9 mouse cellular contexts compared by ENCODE assay signal in genomic region chr4:115939295-115940102, GRCm38 (mm10). TPM values are rescaled to one million over a fixed set of nuclear protein-coding genes. Genes with fewer than 3 reads are reported as not detected.
DNase-seq lines count a peak whose midpoint lies in the region; ATAC-seq and TF ChIP-seq lines count a peak whose summit lies in the region.
"Had no signal": no experiment of that assay in that cellular context is flagged by ENCODE, and none has a peak within 500 bp of the region (broad histone marks: within the 10 kb centered on the region; RNA-seq: fewer than 3 reads in every experiment).

TSS of gene Dmbx1 (minus strand) at chr4:115939926.

- peak within 1 kb of the TSS; percentile 59 for H3K4me3 ChIP-seq in heart, embryonic 10.5 days
- H3K4me3 ChIP-seq in heart, embryonic 16.5 days (ENCODE audit: low read length) = peak within 1 kb of the TSS; percentile 46
- H3K4me3 ChIP-seq in limb, embryonic 14.5 days (replicated peaks; ENCODE audit: low read length) = peak within 1 kb of the TSS; percentile 38
- H3K4me3 ChIP-seq in myocyte = no peak within 1 kb of the TSS

- no peaks in the 10 kb centered on the region for H3K36me3 ChIP-seq in heart, embryonic 10.5 days
- no peaks in the 10 kb centered on the region for H3K36me3 ChIP-seq in heart, embryonic 16.5 days (ENCODE audit: control insufficient read depth, insufficient read depth)
- H3K36me3 ChIP-seq in limb, embryonic 14.5 days (ENCODE audit: control insufficient read depth, insufficient read depth, low read length) = no peaks in the 10 kb centered on the region
- H3K36me3 ChIP-seq in myocyte (ENCODE audit: control insufficient read depth, insufficient read depth) = no peaks in the 10 kb centered on the region

- no peak within 1 kb of the TSS for H3K9ac ChIP-seq in heart, embryonic 16.5 days (ENCODE audit: low read length)
- H3K9ac ChIP-seq in limb, embryonic 14.5 days (ENCODE audit: low read depth, low read length, severe bottlenecking) = no peak within 1 kb of the TSS

- TF ChIP-seq POLR2A in limb, embryonic 14.5 days (IDR thresholded peaks at IDR 0.05; ENCODE audit: borderline replicate concordance, extremely low read depth, insufficient read depth, insufficient read length) = no peak
- TF ChIP-seq POLR2A in myocyte (IDR thresholded peaks at IDR 0.05; ENCODE audit: insufficient read length, low read depth) = no peak

- H3ac ChIP-seq in myocyte (ENCODE audit: control insufficient read depth, insufficient read length) = no peak within 1 kb of the TSS

- DNase-seq in heart, embryonic 10.5 days (ENCODE audit: low spot score) = no peak
- DNase-seq in heart, adult 8-10 months (ENCODE audit: low spot score) = no peak
- peak; percentile 64 to 66 for DNase-seq in cerebellum, postnatal 10 days
- no peak for DNase-seq in limb, embryonic 14.5 days (ENCODE audit: low spot score)
- DNase-seq in spleen, adult 12 weeks (ENCODE audit: low spot score) = no peak

- under 1% methylated on average over 71 of the region's 71 CpGs for WGBS in heart, embryonic 10.5 days
- WGBS in heart, embryonic 16.5 days = under 1% methylated on average over 71 of the region's 71 CpGs
- WGBS in limb, embryonic 14.5 days = 1% methylated on average over 69 of the region's 71 CpGs

- no peak for ATAC-seq in heart, embryonic 16.5 days (replicated peaks; ENCODE audit: extremely low read depth, insufficient read depth, low FRiP score)
- no peak for ATAC-seq in limb, embryonic 14.5 days (ENCODE audit: low FRiP score, low read depth)
- ATAC-seq in megakaryocyte-erythroid progenitor cell, adult 5-6 weeks (replicated peaks; ENCODE audit: low FRiP score, low TSS enrichment, poor library complexity, severe bottlenecking) = no peak

- H3K27me3 ChIP-seq in heart, embryonic 10.5 days (ENCODE audit: insufficient read depth, poor library complexity, severe bottlenecking) = peaks cover 100% of the 10 kb centered on the region
- H3K27me3 ChIP-seq in heart, embryonic 16.5 days (ENCODE audit: control insufficient read depth, insufficient read depth, low read length) = peaks cover 92% of the 10 kb centered on the region
- H3K27me3 ChIP-seq in limb, embryonic 14.5 days (ENCODE audit: control insufficient read depth, insufficient read depth, low read length) = peaks cover 100% of the 10 kb centered on the region
- peaks cover 93% of the 10 kb centered on the region for H3K27me3 ChIP-seq in myocyte (ENCODE audit: control insufficient read depth, insufficient read depth, insufficient read length)

- H3K9me3 ChIP-seq in heart, embryonic 10.5 days = no peaks in the 10 kb centered on the region
- no peaks in the 10 kb centered on the region for H3K9me3 ChIP-seq in heart, embryonic 16.5 days (replicated peaks; ENCODE audit: control insufficient read depth, low read length)
- H3K9me3 ChIP-seq in limb, embryonic 14.5 days (ENCODE audit: control insufficient read depth, low read length) = no peaks in the 10 kb centered on the region

- peaks cover 31% of the 10 kb centered on the region for H3K4me1 ChIP-seq in heart, embryonic 10.5 days
- peaks cover 13% of the 10 kb centered on the region for H3K4me1 ChIP-seq in heart, embryonic 16.5 days (ENCODE audit: control insufficient read depth, insufficient read depth, low read length)
- peaks cover 7% of the 10 kb centered on the region; the same call in 1 of the 2 replicates for H3K4me1 ChIP-seq in limb, embryonic 14.5 days (ENCODE audit: control insufficient read depth, insufficient read depth, low read length)

- H3K4me2 ChIP-seq in heart, embryonic 16.5 days (ENCODE audit: low read depth, low read length) = peak within 1 kb of the TSS; percentile 59
- H3K4me2 ChIP-seq in limb, embryonic 14.5 days (replicated peaks; ENCODE audit: low read depth, low read length, severe bottlenecking) = peak within 1 kb of the TSS; percentile 60
- peak within 1 kb of the TSS; percentile 18 for H3K4me2 ChIP-seq in myocyte (ENCODE audit: low read depth)

- no peak within 1 kb of the TSS for H3K27ac ChIP-seq in heart, embryonic 10.5 days
- no peak within 1 kb of the TSS for H3K27ac ChIP-seq in heart, embryonic 16.5 days (ENCODE audit: low read length)
- no peak within 1 kb of the TSS for H3K27ac ChIP-seq in limb, embryonic 14.5 days (replicated peaks; ENCODE audit: low read depth, low read length)

- H3K79me2 ChIP-seq in myocyte (ENCODE audit: control insufficient read depth, insufficient read depth) = no peaks in the 10 kb centered on the region

TF ChIP-seq in myocyte, 11 proteins besides CTCF, POLR2A, EP300 and RAD21:
- TF ChIP-seq MYOG (IDR thresholded peaks at IDR 0.05; ENCODE audit: control insufficient read depth in 1 of 3, insufficient read depth in 1 of 3, insufficient read length in 2 of 3, low read depth in 2 of 3) (no peak), E2F4 (IDR thresholded peaks at IDR 0.05; ENCODE audit: insufficient read depth) (no peak), REST (IDR thresholded peaks at IDR 0.05; ENCODE audit: insufficient read depth, insufficient read length) (no peak), SRF (IDR thresholded peaks at IDR 0.05; ENCODE audit: control insufficient read depth, insufficient read length, low read depth) (no peak), MYOD1 (IDR thresholded peaks at IDR 0.05; ENCODE audit: control insufficient read depth in 1 of 3, insufficient read length in 2 of 3, low read depth in 2 of 3) (no peak), TCF12 (IDR thresholded peaks at IDR 0.05; ENCODE audit: insufficient read depth, poor library complexity, severe bottlenecking) (no peak), USF1 (IDR thresholded peaks at IDR 0.05; ENCODE audit: low read depth) (no peak), CEBPB (IDR thresholded peaks at IDR 0.05; ENCODE audit: insufficient read depth, poor library complexity, severe bottlenecking) (no peak), MAX (IDR thresholded peaks at IDR 0.05; ENCODE audit: low read depth) (no peak), POLR2AphosphoS2 (IDR thresholded peaks at IDR 0.05; ENCODE audit: insufficient read length, low read depth) (no peak), TCF3 (IDR thresholded peaks at IDR 0.05; ENCODE audit: insufficient read length, low read depth) (no peak)

RNA-seq across cellular contexts. Expression of gene Dmbx1, which starts in this region (rescaled TPM):
- polyA plus RNA-seq in heart, embryonic 10.5 days (2016; fragmentation: Nextera tagmentation; extraction: Ambion mirVana) = not detected in 2 replicates
- total RNA-seq in heart, adult 8-10 months (2022) = not detected
- 0.06 TPM in 1 of 2 replicates, not detected in the other for polyA plus RNA-seq in heart, embryonic 16.5 days (2015; fragmentation: Nextera tagmentation; extraction: Ambion mirVana)
- 0.05 and 0.09 TPM in 2 replicates for polyA plus RNA-seq in limb, embryonic 14.5 days (2012; rRNA removed)
- not detected in 2 replicates for polyA plus RNA-seq in limb, embryonic 14.5 days (2014; fragmentation: Nextera tagmentation; extraction: Ambion mirVana)
- polyA plus RNA-seq in myocyte (2012; fragmentation: generic; extraction: Trizol) = 0.01 TPM
- total RNA-seq in megakaryocyte-erythroid progenitor cell, adult 5-6 weeks (2014; fragmentation: Nextera tagmentation) = not detected in 2 replicates
- total RNA-seq in megakaryocyte-erythroid progenitor cell, adult 5-6 weeks (2017) = not detected in 2 replicates
- total RNA-seq: left cerebral cortex, adult 18-20 months had no signal

Comparison
In these comparisons a context has a peak if more than half of its experiments do, and no peak if none do; other contexts are left out.
1. DNase-seq: peak in cerebellum, postnatal 10 days (2 of 2); none in heart, embryonic 10.5 days (single experiment), heart, adult 8-10 months (single experiment), limb, embryonic 14.5 days (single experiment) and spleen, adult 12 weeks (single experiment).
2. Peak in every context shown above with its lines, with median percentiles within 50 percentile points of each other: H3K4me2 ChIP-seq.